Mouse (Mus musculus) liver, adult 2 months (tissue): ENCODE results near the gene Gadd45a.

Experiments
- CTCF ChIP-seq: fragments of 200-500 bp; IDR thresholded peaks from 2 replicates; pipeline ENCODE4 v1.5.1; 2011; ENCODE audit warnings: low read depth, low read length, control low read depth
- POLR2A ChIP-seq: fragments of 200-500 bp; IDR thresholded peaks from 2 replicates; pipeline ENCODE4 v1.6.1; 2011; ENCODE audit warnings: low read length, control low read depth; ENCODE audit not compliant: insufficient read depth; ENCODE audit errors: extremely low read depth

DNA sequence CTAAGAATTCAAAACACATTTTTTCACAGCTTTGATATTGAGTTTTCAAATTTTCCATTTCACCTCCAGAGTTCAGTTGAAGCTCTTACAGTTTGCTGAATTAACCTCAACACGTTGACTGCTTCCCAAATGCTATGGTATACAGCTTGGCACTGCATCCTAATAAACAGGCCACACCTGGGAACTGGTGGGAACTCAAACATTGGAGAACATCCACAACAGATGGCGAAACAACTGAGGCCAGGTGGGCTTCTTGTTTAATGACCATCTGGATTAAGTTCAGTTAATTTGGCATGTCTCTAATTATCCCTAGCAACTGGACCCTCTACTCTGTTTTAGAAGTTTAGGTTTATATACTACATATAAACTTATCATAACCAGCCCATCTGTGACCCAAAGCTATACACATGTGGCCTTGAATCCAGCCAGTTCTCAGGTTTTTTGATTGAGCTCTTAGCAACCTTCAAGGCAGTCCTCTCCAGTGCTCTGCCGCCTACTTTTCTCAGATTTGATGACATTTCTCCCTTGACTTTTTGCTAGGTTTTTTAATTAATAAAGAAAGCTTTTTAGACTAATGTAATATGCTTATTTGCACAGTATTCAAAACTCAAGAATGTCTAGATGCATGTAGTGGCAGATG lies 10.9 kb upstream of the Gadd45a start:
- no peak for TF ChIP-seq POLR2A
- no peak for TF ChIP-seq CTCF
